Mouse (Mus musculus): Measurements from ENCODE around the gene Rusc1. TPM values are rescaled to one million over a fixed set of nuclear protein-coding genes. Genes with fewer than 3 reads are reported as not detected.
A peak's percentile ranks its signal among the peaks of the same experiment; 100 is the strongest.
"Not testable (repeated sequence)": the region's sequence is repeated elsewhere in the genome, so short reads cannot be mapped to it uniquely, and the experiment has no call there.

Gene Rusc1
- total RNA-seq, 2 experiments from 2014 or later: 3.5 to 3.8 TPM

GRCm38 (mm10) chr3:89100811-89101210 is 7.7 kb upstream of the Rusc1 start, which contains the start of gene Gm43738:
Gene Gm43738, minus strand, starts transcription at chr3:89101099.
- no peak for ATAC-seq (replicated peaks; ENCODE audit: low FRiP score, poor library complexity, severe bottlenecking)

- no peak for ATAC-seq (replicated peaks; ENCODE audit: low FRiP score, poor library complexity, severe bottlenecking)
Observed at GRCm38 (mm10) chr3:89094021-89094420, 910 bp upstream of the Rusc1 start.

GRCm38 (mm10) chr3:89092509-89093090 is 511 bp downstream of the Rusc1 start:
- no peak for ATAC-seq (replicated peaks; ENCODE audit: low FRiP score, poor library complexity, severe bottlenecking)

GRCm38 (mm10) chr3:89091811-89092508 is 1.2 kb downstream of the Rusc1 start:
- no peak for ATAC-seq (replicated peaks; ENCODE audit: low FRiP score, poor library complexity, severe bottlenecking)

- ATAC-seq (replicated peaks; ENCODE audit: low FRiP score, poor library complexity, severe bottlenecking): peak; percentile 56
Observed at GRCm38 (mm10) chr3:89090694-89091655, 2.1 kb downstream of the Rusc1 start.

GRCm38 (mm10) chr3:89089882-89090591 is 3.1 kb downstream of the Rusc1 start:
- peak; percentile 93 for ATAC-seq (replicated peaks; ENCODE audit: low FRiP score, poor library complexity, severe bottlenecking)

GRCm38 (mm10) chr3:89088974-89089373 is 4.1 kb downstream of the Rusc1 start:
- ATAC-seq (replicated peaks; ENCODE audit: low FRiP score, poor library complexity, severe bottlenecking): no peak

GRCm38 (mm10) chr3:89087338-89088110 is 5.6 kb downstream of the Rusc1 start:
- no peak for ATAC-seq (replicated peaks; ENCODE audit: low FRiP score, poor library complexity, severe bottlenecking)

- no peak for ATAC-seq (replicated peaks; ENCODE audit: low FRiP score, poor library complexity, severe bottlenecking)
Observed at GRCm38 (mm10) chr3:89084654-89085190, 8.4 kb downstream of the Rusc1 start.

GRCm38 (mm10) chr3:89084133-89084532 is 9.0 kb downstream of the Rusc1 start:
- no peak for ATAC-seq (replicated peaks; ENCODE audit: low FRiP score, poor library complexity, severe bottlenecking)

- not testable (repeated sequence) for ATAC-seq (replicated peaks; ENCODE audit: low FRiP score, poor library complexity, severe bottlenecking)
Observed at GRCm38 (mm10) chr3:89082287-89082686, 10.8 kb downstream of the Rusc1 start.

- no peak for ATAC-seq (replicated peaks; ENCODE audit: low FRiP score, poor library complexity, severe bottlenecking)
Observed at GRCm38 (mm10) chr3:89077383-89077782, 15.7 kb downstream of the Rusc1 start.

- no peak for ATAC-seq (replicated peaks; ENCODE audit: low FRiP score, poor library complexity, severe bottlenecking)
Observed at GRCm38 (mm10) chr3:89067265-89067664, 25.8 kb downstream of the Rusc1 start.

- no peak for ATAC-seq (replicated peaks; ENCODE audit: low FRiP score, poor library complexity, severe bottlenecking)
Observed at GRCm38 (mm10) chr3:89061696-89062095, 31.4 kb downstream of the Rusc1 start.

GRCm38 (mm10) chr3:89058783-89059182 is 34.3 kb downstream of the Rusc1 start:
- 0 out of 2 replicates have a peak, but pooled peaks have one; percentile 49 for ATAC-seq (replicated peaks; ENCODE audit: low FRiP score, poor library complexity, severe bottlenecking)

- ATAC-seq (replicated peaks; ENCODE audit: low FRiP score, poor library complexity, severe bottlenecking): no peak
Observed at GRCm38 (mm10) chr3:89058361-89058760, 34.8 kb downstream of the Rusc1 start.

- no peak for ATAC-seq (replicated peaks; ENCODE audit: low FRiP score, poor library complexity, severe bottlenecking)
Observed at GRCm38 (mm10) chr3:89043359-89043758, 49.8 kb downstream of the Rusc1 start.
